Mouse (Mus musculus) heart, embryonic 13.5 days (tissue): ENCODE measurements around the gene Ryr2. TPM values are rescaled to one million over a fixed set of nuclear protein-coding genes. Genes with fewer than 3 reads are reported as not detected.
A peak's percentile ranks its signal among the peaks of the same experiment; 100 is the strongest.

Experiments used
- ATAC-seq: fragments of 200-750 bp; cut with Nextera tagmentation; 2 replicates; pipeline ENCODE4 v1.8.0; 2017; ENCODE audit warnings: moderate TSS enrichment; ENCODE audit not compliant: insufficient number of reproducible peaks, low FRiP score, low TSS enrichment; ENCODE audit errors: extremely low read depth
- H3K27ac ChIP-seq: fragments of 300-500 bp; sonication (generic); replicated peaks from 2 replicates; pipeline ENCODE4 v1.5.1; 2015; ENCODE audit warnings: moderate library complexity, mild to moderate bottlenecking, inconsistent platforms
- H3K27me3 ChIP-seq: fragments of 300-500 bp; sonication (generic); replicated peaks from 2 replicates; pipeline ENCODE4 v1.6.1; 2015; ENCODE audit warnings: mild to moderate bottlenecking, inconsistent platforms
- H3K36me3 ChIP-seq: fragments of 300-500 bp; sonication (generic); 2 replicates; pipeline ENCODE4 v1.6.1; 2015; ENCODE audit warnings: mild to moderate bottlenecking, inconsistent platforms
- H3K4me1 ChIP-seq: fragments of 300-500 bp; sonication (generic); 2 replicates; pipeline ENCODE4 v1.6.1; 2015; ENCODE audit warnings: inconsistent platforms
- H3K4me2 ChIP-seq: fragments of 300-500 bp; sonication (generic); 2 replicates; pipeline ENCODE4 v1.6.1; 2015; ENCODE audit warnings: inconsistent platforms, mild to moderate bottlenecking, moderate library complexity
- H3K4me3 ChIP-seq: fragments of 300-500 bp; sonication (generic); 2 replicates; pipeline ENCODE4 v1.5.1; 2015; ENCODE audit warnings: moderate library complexity, mild to moderate bottlenecking, inconsistent platforms
- H3K9ac ChIP-seq: fragments of 300-500 bp; sonication (generic); 2 replicates; pipeline ENCODE4 v1.6.1; 2015; ENCODE audit warnings: inconsistent platforms, mild to moderate bottlenecking, moderate library complexity
- H3K9me3 ChIP-seq: fragments of 300-500 bp; sonication (generic); 2 replicates; pipeline ENCODE4 v1.6.1; 2016; ENCODE audit warnings: inconsistent platforms
- WGBS: fragments of 180-500 bp; shearing (Covaris S2); methylation state at CpG from one replicate; pipeline ENCODE4 v1.1.7; 2015; ENCODE audit warnings: mixed read lengths; 5-methylcytosine and 5-hydroxymethylcytosine counted together
- polyA plus RNA-seq: library from polyadenylated mRNA; unstranded; fragments of >200 nt; fragmentation: Nextera tagmentation; extraction: Ambion mirVana; gene quantifications from 2 replicates; pipeline ENCODE4 v1.2.1, GENCODE M21; 2015

Ryr2 gene
- polyA plus RNA-seq, 1 experiment from 2014 or later, result 20.9 TPM

GRCm38 (mm10) chr13:12093146-12093545, 13.6 kb downstream of the Ryr2 start:
- H3K36me3 ChIP-seq, result 0 out of 2 replicates have a peak, but pooled peaks cover 4% of the 10 kb centered on the region
- H3K9ac ChIP-seq, result no peak overlapping the region
- 0 out of 2 replicates have a peak overlapping the region, but pooled peaks have one; percentile 16 for H3K4me2 ChIP-seq
- WGBS, result 44% methylated on average over 5 of the region's 5 CpGs
- no peaks in the 10 kb centered on the region for H3K27me3 ChIP-seq
- no peak overlapping the region for H3K4me3 ChIP-seq
- peak overlapping the region; percentile 72 for H3K27ac ChIP-seq
- peaks cover 85% of the 10 kb centered on the region for H3K4me1 ChIP-seq
- no peak; the same call in 1 of the 2 replicates for ATAC-seq
- no peaks in the 10 kb centered on the region for H3K9me3 ChIP-seq

GRCm38 (mm10) chr13:12092379-12093107, 14.2 kb downstream of the Ryr2 start:
- Histone ChIP-seq H3K27ac (peak overlapping the region; percentile 72), H3K4me2 (peak overlapping the region; percentile 37), H3K36me3 (0 out of 2 replicates have a peak, but pooled peaks cover 4% of the 10 kb centered on the region), H3K9ac (peak overlapping the region; percentile 45), H3K9me3 (no peaks in the 10 kb centered on the region), H3K4me1 (peaks cover 85% of the 10 kb centered on the region), H3K4me3 (no peak overlapping the region), H3K27me3 (no peaks in the 10 kb centered on the region)
- no peak for ATAC-seq
- WGBS, result 69% methylated on average over 11 of the region's 11 CpGs

GRCm38 (mm10) chr13:12084112-12084475, 22.7 kb downstream of the Ryr2 start:
- peaks cover 90% of the 10 kb centered on the region for H3K4me1 ChIP-seq
- 78% methylated on average over 2 of the region's 2 CpGs for WGBS
- no peaks in the 10 kb centered on the region for H3K9me3 ChIP-seq
- H3K4me2 ChIP-seq, result peak overlapping the region; percentile 33
- H3K36me3 ChIP-seq, result peaks cover 6% of the 10 kb centered on the region; the same call in 1 of the 2 replicates
- no peak for ATAC-seq
- no peaks in the 10 kb centered on the region for H3K27me3 ChIP-seq
- H3K27ac ChIP-seq, result peak overlapping the region; percentile 29
- 0 out of 2 replicates have a peak overlapping the region, but pooled peaks have one; percentile 47 for H3K9ac ChIP-seq
- no peak overlapping the region for H3K4me3 ChIP-seq

GRCm38 (mm10) chr13:12083443-12084111, 23.2 kb downstream of the Ryr2 start:
- Histone ChIP-seq H3K27me3 (no peaks in the 10 kb centered on the region), H3K9ac (0 out of 2 replicates have a peak overlapping the region, but pooled peaks have one; percentile 47), H3K9me3 (no peaks in the 10 kb centered on the region), H3K27ac (peak overlapping the region; percentile 36), H3K4me2 (peak overlapping the region; percentile 33), H3K4me3 (no peak overlapping the region), H3K4me1 (peaks cover 96% of the 10 kb centered on the region), H3K36me3 (peaks cover 8% of the 10 kb centered on the region; the same call in 1 of the 2 replicates)
- WGBS, result 18% methylated on average over 10 of the region's 10 CpGs
- no peak for ATAC-seq

GRCm38 (mm10) chr13:12080590-12080989, 26.2 kb downstream of the Ryr2 start:
- 52% methylated on average over 4 of the region's 4 CpGs for WGBS
- Histone ChIP-seq H3K27me3 (no peaks in the 10 kb centered on the region), H3K4me2 (no peak overlapping the region), H3K4me1 (peaks cover 88% of the 10 kb centered on the region), H3K9me3 (no peaks in the 10 kb centered on the region), H3K9ac (no peak overlapping the region), H3K4me3 (no peak overlapping the region), H3K27ac (no peak overlapping the region), H3K36me3 (peaks cover 14% of the 10 kb centered on the region)
- no peak for ATAC-seq

- H3K4me2 ChIP-seq, result no peak overlapping the region
- ATAC-seq, result no peak
- H3K9me3 ChIP-seq, result no peaks in the 10 kb centered on the region
- peaks cover 83% of the 10 kb centered on the region for H3K4me1 ChIP-seq
- peaks cover 16% of the 10 kb centered on the region for H3K36me3 ChIP-seq
- H3K27ac ChIP-seq, result no peak overlapping the region
- no peaks in the 10 kb centered on the region for H3K27me3 ChIP-seq
- no peak overlapping the region for H3K4me3 ChIP-seq
- H3K9ac ChIP-seq, result no peak overlapping the region
- 66% methylated on average over 4 of the region's 4 CpGs for WGBS
These were observed 27.2 kb downstream of the Ryr2 start for GRCm38 (mm10) chr13:12079536-12079935.

- Histone ChIP-seq H3K9me3 (no peaks in the 10 kb centered on the region), H3K4me3 (no peak overlapping the region), H3K27me3 (no peaks in the 10 kb centered on the region), H3K9ac (no peak overlapping the region), H3K36me3 (peaks cover 16% of the 10 kb centered on the region), H3K4me2 (no peak overlapping the region), H3K4me1 (peaks cover 78% of the 10 kb centered on the region), H3K27ac (no peak overlapping the region)
- WGBS, result 79% methylated on average over 6 of the region's 6 CpGs
- no peak for ATAC-seq
These were observed 31.8 kb downstream of the Ryr2 start for GRCm38 (mm10) chr13:12074897-12075296.

GRCm38 (mm10) chr13:12072571-12072970, 34.2 kb downstream of the Ryr2 start:
- Histone ChIP-seq H3K4me1 (peaks cover 79% of the 10 kb centered on the region), H3K27ac (peak overlapping the region; percentile 71), H3K4me3 (no peak overlapping the region), H3K9ac (peak overlapping the region; percentile 8; the same call in 1 of the 2 replicates), H3K27me3 (no peaks in the 10 kb centered on the region), H3K9me3 (no peaks in the 10 kb centered on the region), H3K36me3 (peaks cover 2% of the 10 kb centered on the region; the same call in 1 of the 2 replicates), H3K4me2 (peak overlapping the region; percentile 30)
- ATAC-seq, result no peak
- 39% methylated on average over 7 of the region's 7 CpGs for WGBS

GRCm38 (mm10) chr13:12072112-12072511, 34.6 kb downstream of the Ryr2 start:
- peak overlapping the region; percentile 8; the same call in 1 of the 2 replicates for H3K9ac ChIP-seq
- H3K36me3 ChIP-seq, result peaks cover 2% of the 10 kb centered on the region; the same call in 1 of the 2 replicates
- no peaks in the 10 kb centered on the region for H3K27me3 ChIP-seq
- H3K4me2 ChIP-seq, result peak overlapping the region; percentile 30; the same call in 1 of the 2 replicates
- H3K4me3 ChIP-seq, result no peak overlapping the region
- peak overlapping the region; percentile 71 for H3K27ac ChIP-seq
- H3K4me1 ChIP-seq, result peaks cover 78% of the 10 kb centered on the region
- no peaks in the 10 kb centered on the region for H3K9me3 ChIP-seq
- WGBS, result 45% methylated on average over 3 of the region's 3 CpGs
- ATAC-seq, result no peak

DNA sequence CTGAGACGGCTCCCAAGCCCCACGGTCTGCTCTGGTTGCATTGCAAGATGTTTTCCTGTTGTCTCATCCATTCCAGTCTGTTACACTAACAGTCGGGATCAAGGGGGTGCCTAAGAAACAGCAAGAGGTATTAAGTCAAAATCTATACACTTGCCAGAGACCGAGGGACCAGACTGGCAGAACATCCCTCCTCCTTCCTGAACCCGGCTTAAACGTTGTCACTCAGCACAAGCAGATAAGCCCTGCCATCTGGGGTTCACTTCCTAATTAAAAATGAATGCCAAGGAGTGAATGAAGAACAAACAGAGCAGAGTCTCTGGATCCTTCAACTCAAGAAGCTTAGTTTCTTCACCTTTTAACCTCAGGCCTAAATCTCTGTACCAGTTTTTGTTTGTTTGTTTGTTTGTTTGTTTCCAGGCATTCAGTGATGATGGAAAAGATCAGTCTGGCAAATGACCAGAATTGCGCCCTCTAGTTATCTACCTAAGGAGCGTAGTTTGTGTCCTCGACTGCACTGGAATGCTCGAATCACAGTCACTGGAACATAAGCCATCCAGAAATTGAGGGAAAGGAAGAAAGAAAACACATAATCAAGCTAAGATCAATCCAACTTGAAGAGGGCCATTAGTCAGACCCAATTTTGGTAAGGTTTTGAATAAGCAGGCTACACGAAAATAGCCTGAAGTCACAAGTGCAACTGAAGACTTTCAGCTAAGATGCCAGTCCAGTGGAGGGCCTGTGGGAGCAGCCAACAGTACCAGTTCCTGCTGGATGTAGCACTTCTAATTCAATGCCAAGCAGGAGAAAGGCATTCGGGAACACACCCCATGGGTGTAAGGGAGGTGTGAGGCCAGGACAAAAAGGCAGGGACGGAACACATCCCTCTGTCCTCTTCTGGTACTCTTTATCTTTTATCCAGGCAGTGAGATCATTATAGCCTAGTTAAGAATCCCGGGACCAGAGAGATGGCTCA, 36.3 kb downstream of the Ryr2 start:
- Histone ChIP-seq H3K4me1 (peaks cover 78% of the 10 kb centered on the region), H3K4me3 (no peak overlapping the region), H3K9ac (no peak overlapping the region), H3K4me2 (no peak overlapping the region), H3K27me3 (no peaks in the 10 kb centered on the region), H3K9me3 (no peaks in the 10 kb centered on the region), H3K36me3 (peaks cover 2% of the 10 kb centered on the region; the same call in 1 of the 2 replicates), H3K27ac (no peak overlapping the region)
- WGBS, result 56% methylated on average over 14 of the region's 14 CpGs
- ATAC-seq, result no peak
